Mouse (Mus musculus) adrenal gland, postnatal 4 days (tissue): ENCODE measurements at regions not wholly inside any gene's neighbourhood (a gene's known extent, or its start where the extent isn't known, plus 50 kb on each side); places are given as distances from the start of the nearest gene placed in this dataset. TPM values are rescaled to one million over a fixed set of nuclear protein-coding genes. Genes with fewer than 3 reads are reported as not detected.

ENCODE experiments used
- microRNA-seq: library from miRNA; unstranded; fragments of <30 nt; microRNA quantifications from one replicate; pipeline ENCODE4 v1.2.0, GENCODE M21; 2021

Small RNA genes lying in the stretch of these regions (microRNA-seq; reads per million reads assigned to microRNA genes)
- gene Gm22696 = not detected
